Mouse (Mus musculus) WW6 (cell line): ENCODE measurements around the gene Kif3c.
"Not testable (repeated sequence)": the region's sequence is repeated elsewhere in the genome, so short reads cannot be mapped to it uniquely, and the experiment has no call there.

Experiments used
- DNase-seq: peaks from one replicate; pipeline ENCODE4 v3.0.0-alpha.2; 2013; ENCODE audit warnings: low read depth, low spot score

Gene Kif3c

GRCm38 (mm10) chr12:3370979-3371925 lies 6.3 kb downstream of the Kif3c start:
- DNase-seq: no peak

GRCm38 (mm10) chr12:3371991-3372390 lies 7.1 kb downstream of the Kif3c start:
- no peak for DNase-seq

GRCm38 (mm10) chr12:3373566-3373965 lies 8.6 kb downstream of the Kif3c start:
- no peak for DNase-seq

- DNase-seq: no peak
Measured at GRCm38 (mm10) chr12:3374552-3374951, 9.6 kb downstream of the Kif3c start.

- no peak for DNase-seq
Measured at GRCm38 (mm10) chr12:3377190-3377589, 12.3 kb downstream of the Kif3c start.

GRCm38 (mm10) chr12:3377755-3378154 lies 12.8 kb downstream of the Kif3c start:
- no peak for DNase-seq

- no peak for DNase-seq
Measured at GRCm38 (mm10) chr12:3384860-3385259, 19.9 kb downstream of the Kif3c start.

GRCm38 (mm10) chr12:3385271-3385670 lies 20.3 kb downstream of the Kif3c start:
- no peak for DNase-seq

- no peak for DNase-seq
Measured at GRCm38 (mm10) chr12:3385940-3386339, 21.0 kb downstream of the Kif3c start.

GRCm38 (mm10) chr12:3387891-3388290 lies 23.0 kb downstream of the Kif3c start:
- no peak for DNase-seq

- no peak for DNase-seq
Measured at GRCm38 (mm10) chr12:3389394-3389793, 24.5 kb downstream of the Kif3c start.

GRCm38 (mm10) chr12:3390071-3390470 lies 25.1 kb downstream of the Kif3c start:
- DNase-seq: no peak

GRCm38 (mm10) chr12:3390577-3391262 lies 25.8 kb downstream of the Kif3c start:
- peak; percentile 65 for DNase-seq

GRCm38 (mm10) chr12:3391276-3391675 lies 26.3 kb downstream of the Kif3c start:
- no peak for DNase-seq

- DNase-seq: no peak
Measured at GRCm38 (mm10) chr12:3393140-3393539, 28.2 kb downstream of the Kif3c start.

GRCm38 (mm10) chr12:3396931-3397330 lies 32.0 kb downstream of the Kif3c start:
- no peak for DNase-seq

GRCm38 (mm10) chr12:3405662-3406061 lies 40.7 kb downstream of the Kif3c start:
- not testable (repeated sequence) for DNase-seq

GRCm38 (mm10) chr12:3406585-3406984 lies 41.7 kb downstream of the Kif3c start:
- DNase-seq: no peak

- no peak for DNase-seq
Measured at GRCm38 (mm10) chr12:3414956-3415355, 50.0 kb downstream of the Kif3c start.

GRCm38 (mm10) chr12:3418761-3419160 lies 53.8 kb downstream of the Kif3c start:
- DNase-seq: no peak

- DNase-seq: no peak
Measured at GRCm38 (mm10) chr12:3420519-3420918, 55.6 kb downstream of the Kif3c start.

GRCm38 (mm10) chr12:3422786-3423185 lies 57.9 kb downstream of the Kif3c start:
- no peak for DNase-seq

GRCm38 (mm10) chr12:3424179-3424578 lies 59.2 kb downstream of the Kif3c start:
- no peak for DNase-seq
